Mouse (Mus musculus): ENCODE measurements around the gene Pde4a. TPM values are rescaled to one million over a fixed set of nuclear protein-coding genes. Genes with fewer than 3 reads are reported as not detected.

The Pde4a gene
- 23.7 and 25.9 TPM in 2 replicates for polyA plus RNA-seq (2015; fragmentation: Nextera tagmentation; extraction: Ambion mirVana)

DNA sequence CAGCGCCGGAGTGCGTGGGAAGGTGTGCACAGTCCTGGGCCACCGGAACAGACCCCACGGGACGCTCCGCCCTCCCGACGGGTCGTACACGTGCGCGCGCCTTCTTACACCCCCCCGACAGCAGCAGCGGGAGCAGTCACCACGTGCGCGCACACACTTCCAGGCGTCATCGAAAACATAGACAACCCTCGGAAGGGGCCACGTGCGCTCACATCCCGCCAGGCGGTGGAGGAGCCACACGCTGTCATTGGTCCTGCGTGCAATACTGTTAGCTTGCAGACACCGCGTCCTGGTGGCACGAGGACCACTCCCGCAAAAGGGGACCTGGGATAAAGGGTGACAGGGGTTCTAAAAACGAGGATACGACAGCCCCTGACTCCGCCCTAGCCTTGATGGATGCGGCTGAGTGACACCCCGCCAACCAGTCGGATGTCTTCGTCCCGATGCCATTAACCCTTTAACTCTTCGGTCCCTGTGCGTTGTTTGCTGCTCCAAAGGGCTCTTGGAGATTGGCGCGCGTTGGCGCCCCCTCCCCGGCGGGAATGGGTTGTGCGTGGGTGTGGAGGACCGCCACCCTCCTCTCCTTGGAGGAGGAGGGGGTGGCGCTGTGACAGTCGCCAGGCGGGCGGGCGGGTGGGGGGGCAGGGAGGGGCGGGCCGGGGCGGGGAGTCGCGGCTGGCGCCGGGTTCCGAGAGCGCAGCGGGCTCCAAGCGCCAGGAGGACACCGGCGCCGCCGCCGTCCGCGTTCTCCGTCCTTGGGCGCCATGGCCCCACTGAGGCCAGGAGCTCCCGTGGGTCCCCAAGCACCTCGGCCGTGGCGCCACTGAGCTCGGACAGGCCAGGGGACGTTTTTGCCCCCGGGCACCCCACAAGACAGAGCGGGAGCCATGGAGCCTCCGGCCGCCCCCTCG is at the start of gene Pde4a:
Pde4a (plus strand) TSS at position 674 of the 911 bp plus-strand sequence.
- H3K9ac ChIP-seq (replicated peaks): peak within 1 kb of the TSS; percentile 49
- ATAC-seq (replicated peaks): peak; percentile 55

DNA sequence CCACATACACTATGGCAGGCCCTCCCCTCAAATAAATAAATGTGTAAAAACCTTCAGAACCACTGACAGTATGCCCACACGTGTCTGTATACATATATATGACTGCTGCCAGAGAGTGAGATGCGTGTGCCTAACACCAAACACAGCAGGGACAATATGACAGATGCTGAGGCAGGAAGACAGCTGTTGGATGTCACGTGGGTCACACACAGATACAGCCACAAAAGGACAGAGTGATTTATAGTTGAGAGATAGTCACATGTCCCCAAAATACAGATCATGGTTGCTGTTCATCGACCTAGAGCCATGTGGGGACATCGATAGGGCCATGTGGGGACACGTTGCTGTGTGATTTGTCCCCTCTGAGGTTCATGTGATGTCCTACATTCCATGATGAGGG is 48.4 kb upstream of the Pde4a start:
- H3K27me3 ChIP-seq: no peaks in the 10 kb centered on the region
- H3K27ac ChIP-seq (replicated peaks): no peak overlapping the region
- no peak overlapping the region for H3K9ac ChIP-seq (replicated peaks)
- H3K9me3 ChIP-seq: no peaks in the 10 kb centered on the region
- peaks cover 3% of the 10 kb centered on the region; the same call in 1 of the 2 replicates for H3K36me3 ChIP-seq
- WGBS: 80% methylated on average over 6 of the region's 6 CpGs
- H3K4me3 ChIP-seq: no peak overlapping the region
- no peak for ATAC-seq (replicated peaks)
- H3K4me2 ChIP-seq (replicated peaks): no peak overlapping the region
- no peaks in the 10 kb centered on the region for H3K4me1 ChIP-seq

More for the DNA sequence above, at the start of gene Pde4a:
- Histone ChIP-seq H3K27me3 (peaks cover 55% of the 10 kb centered on the region), H3K4me3 (peak within 1 kb of the TSS; percentile 51), H3K4me2 (replicated peaks) (peak within 1 kb of the TSS; percentile 71), H3K4me1 (peaks cover 41% of the 10 kb centered on the region), H3K36me3 (no peaks in the 10 kb centered on the region), H3K27ac (replicated peaks) (no peak within 1 kb of the TSS), H3K9me3 (no peaks in the 10 kb centered on the region)
- under 1% methylated on average over 78 of the region's 86 CpGs for WGBS

DNA sequence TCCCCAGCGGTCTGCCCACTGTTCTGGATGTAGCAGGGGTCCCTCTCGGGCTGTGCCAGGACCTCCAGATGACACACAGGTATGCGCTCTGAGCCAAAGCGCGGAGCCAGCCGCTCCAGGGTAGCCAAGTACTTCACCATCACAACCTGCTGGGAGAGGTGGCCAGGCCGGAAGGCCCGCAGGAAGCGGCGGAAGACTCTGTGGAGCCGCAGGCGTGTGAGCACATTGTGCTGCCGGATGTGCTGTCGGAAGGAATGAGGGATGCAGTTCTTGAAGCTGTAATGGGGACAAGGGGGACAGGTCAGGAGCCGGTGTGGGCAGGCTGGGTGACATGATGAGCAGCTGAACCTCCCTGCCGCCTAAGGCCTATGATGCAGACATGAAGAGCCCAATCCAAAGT is 44.0 kb upstream of the Pde4a start:
- Histone ChIP-seq H3K9me3 (no peaks in the 10 kb centered on the region), H3K27ac (replicated peaks) (no peak overlapping the region), H3K4me3 (no peak overlapping the region), H3K4me2 (replicated peaks) (no peak overlapping the region), H3K36me3 (peaks cover 19% of the 10 kb centered on the region; the same call in 1 of the 2 replicates), H3K27me3 (no peaks in the 10 kb centered on the region), H3K9ac (replicated peaks) (no peak overlapping the region), H3K4me1 (no peaks in the 10 kb centered on the region)
- no peak for ATAC-seq (replicated peaks)
- WGBS: 96% methylated on average over 16 of the region's 16 CpGs

DNA sequence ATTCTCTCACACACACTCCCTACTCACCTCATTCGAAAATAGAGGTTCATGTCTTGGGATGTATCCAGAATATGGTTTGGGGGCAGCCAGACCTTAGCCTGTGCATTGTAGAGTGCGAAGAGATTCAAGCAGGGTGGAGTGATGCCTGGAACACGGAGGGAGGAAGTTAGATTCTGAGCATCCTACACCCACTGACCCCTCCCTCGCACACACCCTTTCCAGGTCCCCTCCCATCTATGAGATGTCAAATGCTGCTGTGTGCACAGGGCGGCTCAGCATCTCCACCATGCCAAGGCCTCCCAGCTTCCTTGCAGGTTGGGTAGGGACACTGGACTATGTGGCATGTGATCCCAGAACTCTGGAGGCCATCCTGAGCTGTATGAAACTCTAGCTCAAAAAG is 40.7 kb upstream of the Pde4a start:
- 84% methylated on average over 5 of the region's 5 CpGs for WGBS
- no peak for ATAC-seq (replicated peaks)
- H3K36me3 ChIP-seq: peaks cover 23% of the 10 kb centered on the region; the same call in 1 of the 2 replicates

DNA sequence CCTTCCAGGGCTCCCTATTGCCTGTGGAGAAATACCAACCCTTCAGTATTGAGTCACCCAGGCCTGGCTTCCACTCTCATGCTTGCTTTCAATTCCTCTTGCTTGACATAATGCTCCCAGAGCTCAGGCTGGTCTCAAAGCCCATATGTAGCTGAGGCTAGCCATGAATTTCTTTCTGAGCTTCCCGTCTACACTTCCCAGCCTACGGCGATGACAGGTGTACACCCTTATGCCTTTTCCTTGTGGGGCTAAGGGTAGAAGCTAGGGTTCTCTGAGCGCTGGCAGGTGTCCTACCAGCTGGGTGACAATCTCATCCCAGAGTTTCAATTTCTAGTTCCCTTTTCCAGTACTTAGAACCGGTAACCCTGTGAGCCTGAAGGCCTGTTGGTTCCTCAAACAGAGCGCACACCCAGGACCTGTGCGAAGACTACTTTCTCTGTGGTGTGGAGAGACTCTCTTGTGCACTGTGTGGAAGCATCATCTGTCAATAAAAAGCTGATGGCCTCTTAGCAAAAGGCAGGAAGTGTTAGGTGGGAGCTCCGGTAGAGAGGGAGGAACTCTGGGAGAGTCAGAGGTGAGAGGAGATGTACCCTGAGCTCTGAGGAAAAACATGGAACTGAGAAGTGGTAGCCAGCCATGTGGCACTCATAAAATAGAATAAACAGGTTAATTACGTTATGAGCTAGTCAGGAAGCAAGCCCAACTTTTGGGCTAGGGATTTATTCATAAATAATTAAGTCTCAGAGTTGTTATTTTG is 39.8 kb upstream of the Pde4a start:
- Histone ChIP-seq H3K4me2 (replicated peaks) (no peak overlapping the region), H3K9ac (replicated peaks) (no peak overlapping the region), H3K9me3 (no peaks in the 10 kb centered on the region), H3K27me3 (no peaks in the 10 kb centered on the region), H3K27ac (replicated peaks) (no peak overlapping the region), H3K4me3 (no peak overlapping the region), H3K36me3 (peaks cover 21% of the 10 kb centered on the region; the same call in 1 of the 2 replicates), H3K4me1 (peaks cover 5% of the 10 kb centered on the region)
- 92% methylated on average over 9 of the region's 9 CpGs for WGBS
- ATAC-seq (replicated peaks): no peak

More for the DNA sequence above, 40.7 kb upstream of the Pde4a start:
- Histone ChIP-seq H3K9ac (replicated peaks) (no peak overlapping the region), H3K27me3 (no peaks in the 10 kb centered on the region), H3K4me1 (no peaks in the 10 kb centered on the region), H3K4me2 (replicated peaks) (no peak overlapping the region), H3K27ac (replicated peaks) (no peak overlapping the region), H3K9me3 (no peaks in the 10 kb centered on the region), H3K4me3 (no peak overlapping the region)

DNA sequence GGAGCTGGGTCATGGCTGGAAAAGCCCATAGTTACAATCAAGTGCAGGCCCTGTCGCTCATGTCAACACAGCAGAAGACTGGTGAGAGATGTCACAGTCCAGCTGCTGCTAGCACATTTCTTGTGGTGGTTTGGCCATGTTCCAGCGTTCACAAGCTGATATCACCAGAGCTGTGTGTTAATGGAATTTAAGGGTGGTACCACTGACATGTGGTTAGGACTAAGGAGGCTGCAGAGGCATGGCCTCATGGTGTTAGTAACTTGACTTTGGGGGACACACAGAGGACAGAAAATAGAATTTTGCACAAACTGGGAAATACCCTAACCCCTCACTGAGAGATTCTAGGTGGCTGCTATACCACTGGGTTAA is 39.3 kb upstream of the Pde4a start:
- Histone ChIP-seq H3K4me2 (replicated peaks) (no peak overlapping the region), H3K4me3 (no peak overlapping the region), H3K9me3 (no peaks in the 10 kb centered on the region), H3K27me3 (no peaks in the 10 kb centered on the region), H3K9ac (replicated peaks) (no peak overlapping the region), H3K36me3 (peaks cover 21% of the 10 kb centered on the region; the same call in 1 of the 2 replicates), H3K4me1 (peaks cover 6% of the 10 kb centered on the region), H3K27ac (replicated peaks) (no peak overlapping the region)
- WGBS: 90% methylated on average over 2 of the region's 2 CpGs
- ATAC-seq (replicated peaks): no peak

DNA sequence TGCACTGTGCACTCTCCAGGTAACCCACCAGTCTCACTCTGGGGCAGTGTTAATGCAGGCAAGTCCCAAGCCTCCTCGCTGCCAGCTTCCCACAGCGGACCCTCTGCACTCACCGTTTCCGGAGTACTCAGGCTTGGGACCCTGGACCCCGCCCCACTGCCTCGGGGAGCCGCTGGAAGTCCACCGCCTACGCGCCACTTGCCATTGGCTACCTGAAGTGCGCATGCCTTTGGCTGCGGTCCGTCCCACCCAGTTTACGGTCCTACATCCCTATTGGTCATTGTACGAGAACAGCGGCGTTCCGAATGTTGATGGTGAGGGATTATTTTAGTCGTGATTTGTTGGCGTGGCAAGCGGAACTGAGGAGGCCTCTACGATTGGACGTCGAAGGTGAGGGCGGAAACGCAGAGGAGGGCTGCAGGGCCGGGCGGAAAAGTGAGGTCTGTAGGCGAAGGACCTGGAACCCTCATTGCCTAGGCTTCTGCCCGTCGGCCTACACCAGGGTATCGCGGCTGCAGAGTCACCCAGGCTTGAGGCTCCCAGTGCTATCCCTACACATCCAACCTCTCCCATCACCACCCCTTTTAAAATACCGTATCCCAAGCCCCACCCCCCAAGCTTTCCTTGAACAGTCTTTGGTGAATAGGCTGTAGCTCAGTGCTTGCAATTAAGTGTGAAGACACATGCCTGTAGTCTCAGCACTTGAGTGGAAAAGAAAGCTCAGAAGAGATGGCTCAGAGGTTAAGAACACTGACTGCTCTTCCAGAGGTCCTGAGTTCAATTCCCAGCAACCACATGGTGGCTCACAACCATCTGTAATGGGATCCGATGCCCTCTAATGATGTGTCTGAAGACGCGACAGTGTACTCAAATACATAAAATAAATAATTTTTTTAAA is 34.2 kb upstream of the Pde4a start, which contains the start of gene Tyk2:
Tyk2 (minus strand) TSS at position 185 of the 898 bp plus-strand sequence.
- peak within 1 kb of the TSS; percentile 50 for H3K4me3 ChIP-seq
- H3K9me3 ChIP-seq: no peaks in the 10 kb centered on the region
- ATAC-seq (replicated peaks): peak; percentile 98
- peak within 1 kb of the TSS; percentile 56 for H3K4me2 ChIP-seq (replicated peaks)
- H3K4me1 ChIP-seq: peaks cover 6% of the 10 kb centered on the region
- WGBS: 6% methylated on average over 37 of the region's 37 CpGs
- H3K9ac ChIP-seq (replicated peaks): peak within 1 kb of the TSS; percentile 51
- H3K36me3 ChIP-seq: peaks cover 5% of the 10 kb centered on the region; the same call in 1 of the 2 replicates
- H3K27me3 ChIP-seq: no peaks in the 10 kb centered on the region
- peak within 1 kb of the TSS; percentile 76 for H3K27ac ChIP-seq (replicated peaks)

DNA sequence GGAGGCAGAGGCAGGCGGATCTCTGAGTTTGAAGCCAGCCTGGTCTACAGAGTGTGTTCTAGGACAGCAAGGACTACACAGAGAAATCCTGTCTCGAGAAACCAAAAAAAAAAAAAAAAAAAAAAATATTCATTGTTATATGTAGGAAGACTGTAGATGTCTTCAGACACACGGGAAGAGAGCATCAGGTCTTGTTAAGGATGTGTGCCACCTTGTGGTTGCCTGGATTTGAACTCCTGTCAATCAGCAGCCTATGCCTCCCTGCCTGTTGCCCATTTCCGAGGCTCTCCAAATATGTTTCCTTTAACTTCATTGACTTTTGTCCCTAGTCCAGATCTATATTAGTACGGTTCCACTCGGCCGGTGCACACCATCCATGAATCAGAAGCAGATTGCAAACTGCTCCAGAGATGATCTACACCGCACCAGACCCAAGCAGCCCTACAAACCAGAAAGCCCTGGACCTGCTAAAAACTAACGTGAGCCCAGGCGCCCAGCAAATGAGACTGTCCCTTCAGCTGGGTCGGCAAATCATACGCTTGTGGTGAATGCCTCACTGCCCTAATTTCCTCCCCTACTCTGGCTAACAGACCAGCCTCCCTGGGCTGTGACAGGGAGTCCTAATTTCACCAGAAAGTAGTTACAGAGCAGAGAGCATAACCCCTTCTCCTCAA is 33.3 kb upstream of the Pde4a start:
- Histone ChIP-seq H3K4me1 (peaks cover 6% of the 10 kb centered on the region), H3K4me3 (no peak overlapping the region), H3K27ac (replicated peaks) (no peak overlapping the region), H3K27me3 (no peaks in the 10 kb centered on the region), H3K9ac (replicated peaks) (no peak overlapping the region), H3K9me3 (no peaks in the 10 kb centered on the region), H3K36me3 (no peaks in the 10 kb centered on the region), H3K4me2 (replicated peaks) (no peak overlapping the region)
- WGBS: 83% methylated on average over 12 of the region's 12 CpGs
- no peak for ATAC-seq (replicated peaks)

DNA sequence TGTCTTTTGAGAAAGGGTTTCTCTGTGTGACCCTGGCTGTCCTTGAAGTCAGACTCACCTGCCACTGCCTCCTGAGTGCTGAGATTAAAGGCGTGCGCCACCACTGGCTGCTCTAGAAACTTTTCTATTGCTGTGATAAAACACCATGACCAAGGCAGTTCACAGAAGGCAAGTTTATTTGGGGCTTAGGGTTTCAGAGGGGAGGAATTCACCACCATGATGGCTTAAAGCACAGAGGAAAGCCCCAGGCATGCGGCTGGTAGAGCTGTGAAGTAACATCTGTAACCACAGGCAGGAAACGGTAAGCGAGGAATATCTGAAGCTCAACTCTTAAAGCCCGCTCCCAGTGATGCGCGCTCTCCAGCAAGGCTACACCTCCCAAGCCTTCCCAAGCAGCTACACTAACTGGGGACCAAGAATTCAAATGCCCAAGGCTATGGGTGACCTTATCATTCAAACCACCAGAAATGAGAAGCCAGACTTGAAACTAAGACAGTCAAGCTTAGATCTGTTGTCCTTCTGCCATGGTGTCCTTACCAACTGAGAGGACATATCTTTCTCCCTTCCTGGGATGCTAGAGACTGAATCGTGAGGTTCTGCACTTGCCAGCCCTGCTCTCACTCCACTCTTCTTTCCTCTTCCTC is 32.3 kb upstream of the Pde4a start:
- Histone ChIP-seq H3K4me1 (peaks cover 6% of the 10 kb centered on the region), H3K4me2 (replicated peaks) (no peak overlapping the region), H3K36me3 (peaks cover 6% of the 10 kb centered on the region; the same call in 1 of the 2 replicates), H3K27me3 (no peaks in the 10 kb centered on the region), H3K27ac (replicated peaks) (no peak overlapping the region), H3K9ac (replicated peaks) (no peak overlapping the region), H3K9me3 (no peaks in the 10 kb centered on the region), H3K4me3 (no peak overlapping the region)
- no peak for ATAC-seq (replicated peaks)
- 85% methylated on average over 9 of the region's 9 CpGs for WGBS

DNA sequence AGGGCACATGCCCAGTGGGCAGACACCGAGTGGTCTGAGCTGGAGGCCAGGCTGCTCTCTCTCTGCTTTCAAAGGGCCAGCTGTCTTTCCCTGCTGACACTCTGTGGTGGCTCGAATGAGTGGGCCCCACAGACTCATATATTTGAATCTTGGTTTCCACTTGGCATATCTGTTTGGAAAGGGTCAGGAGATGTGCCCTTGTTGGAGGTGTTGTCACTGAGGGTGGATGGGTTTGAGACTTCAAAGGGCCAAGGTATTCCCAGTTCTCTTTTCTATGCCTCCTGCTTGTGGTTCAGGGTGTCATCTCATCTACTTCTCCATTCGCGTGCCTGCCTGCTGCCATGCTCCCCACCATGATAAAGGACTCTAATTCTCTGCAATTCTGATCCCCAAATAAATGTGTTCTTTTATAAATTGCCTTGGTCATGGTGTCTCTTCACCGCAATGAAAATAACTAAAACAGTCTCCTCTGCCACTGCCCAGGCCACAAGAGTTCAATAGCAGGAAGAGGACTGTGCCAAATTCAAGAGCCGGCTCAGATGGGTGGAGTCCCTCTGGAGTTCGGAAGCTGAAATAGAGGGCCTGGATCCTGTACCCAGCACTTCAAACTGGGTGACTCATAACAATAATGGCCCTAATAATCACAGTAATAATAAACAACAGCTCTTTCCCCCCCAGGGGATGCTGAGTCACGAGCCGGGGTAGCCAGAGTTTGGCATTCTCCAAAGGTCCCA is 30.8 kb upstream of the Pde4a start:
- Histone ChIP-seq H3K4me2 (replicated peaks) (no peak overlapping the region), H3K27me3 (no peaks in the 10 kb centered on the region), H3K27ac (replicated peaks) (no peak overlapping the region), H3K36me3 (peaks cover 21% of the 10 kb centered on the region), H3K9me3 (no peaks in the 10 kb centered on the region), H3K4me3 (no peak overlapping the region), H3K4me1 (peaks cover 6% of the 10 kb centered on the region), H3K9ac (replicated peaks) (no peak overlapping the region)
- 79% methylated on average over 9 of the region's 9 CpGs for WGBS
- no peak for ATAC-seq (replicated peaks)

All from forebrain, embryonic 15.5 days (tissue).